Mouse (Mus musculus) stomach, embryonic 14.5 days (tissue): ENCODE results near the gene Melk. TPM values are rescaled to one million over a fixed set of nuclear protein-coding genes. Genes with fewer than 3 reads are reported as not detected.

Experiments used
- ATAC-seq: fragments of 200-750 bp; cut with Nextera tagmentation; 2 replicates; pipeline ENCODE4 v1.8.0; 2017; ENCODE audit warnings: low read depth, moderate TSS enrichment; ENCODE audit not compliant: insufficient number of reproducible peaks, insufficient read depth, low FRiP score
- H3K27ac ChIP-seq: fragments of 300-500 bp; sonication (generic); 2 replicates; pipeline ENCODE4 v1.5.1; 2014; ENCODE audit warnings: mild to moderate bottlenecking, low read length, moderate library complexity, mixed read lengths
- H3K27me3 ChIP-seq: fragments of 300-500 bp; sonication (generic); 2 replicates; pipeline ENCODE4 v1.6.1; 2014; ENCODE audit warnings: low read length, control low read depth, mixed read lengths; ENCODE audit not compliant: control insufficient read depth, insufficient read depth
- H3K36me3 ChIP-seq: fragments of 300-500 bp; sonication (generic); 2 replicates; pipeline ENCODE4 v1.6.1; 2014; ENCODE audit warnings: mild to moderate bottlenecking, control low read depth, low read length, moderate library complexity, mixed read lengths; ENCODE audit not compliant: control insufficient read depth, insufficient read depth
- H3K4me1 ChIP-seq: fragments of 300-500 bp; sonication (generic); 2 replicates; pipeline ENCODE4 v1.6.1; 2014; ENCODE audit warnings: low read length, control low read depth, mixed read lengths; ENCODE audit not compliant: control insufficient read depth, insufficient read depth
- H3K4me2 ChIP-seq: fragments of 300-500 bp; sonication (generic); replicated peaks from 2 replicates; pipeline ENCODE4 v1.6.1; 2014; ENCODE audit warnings: low read depth, low read length, control low read depth
- H3K4me3 ChIP-seq: fragments of 300-500 bp; sonication (generic); 2 replicates; pipeline ENCODE4 v1.5.1; 2014; ENCODE audit warnings: low read depth, low read length, control low read depth
- H3K9ac ChIP-seq: fragments of 300-500 bp; sonication (generic); replicated peaks from 2 replicates; pipeline ENCODE4 v1.6.1; 2014; ENCODE audit warnings: low read depth, mild to moderate bottlenecking, control low read depth, low read length, moderate library complexity, mixed read lengths
- H3K9me3 ChIP-seq: fragments of 300-500 bp; sonication (generic); 2 replicates; pipeline ENCODE4 v1.6.1; 2016; ENCODE audit warnings: low read depth, low read length, control low read depth; ENCODE audit not compliant: control insufficient read depth
- WGBS: fragments of 180-500 bp; shearing (Covaris S2); extraction: QIAGEN DNeasy Blood & Tissue Kit; methylation state at CpG from one replicate; pipeline ENCODE4 v1.1.7; 2014; 5-methylcytosine and 5-hydroxymethylcytosine counted together
- polyA plus RNA-seq: library from polyadenylated mRNA; unstranded; fragments of >200 nt; fragmentation: Nextera tagmentation; extraction: Ambion mirVana; gene quantifications from 2 replicates; pipeline ENCODE4 v1.2.1, GENCODE M21; 2014

Melk gene
- polyA plus RNA-seq, 1 experiment from 2014 or later, result 38.8 TPM

DNA sequence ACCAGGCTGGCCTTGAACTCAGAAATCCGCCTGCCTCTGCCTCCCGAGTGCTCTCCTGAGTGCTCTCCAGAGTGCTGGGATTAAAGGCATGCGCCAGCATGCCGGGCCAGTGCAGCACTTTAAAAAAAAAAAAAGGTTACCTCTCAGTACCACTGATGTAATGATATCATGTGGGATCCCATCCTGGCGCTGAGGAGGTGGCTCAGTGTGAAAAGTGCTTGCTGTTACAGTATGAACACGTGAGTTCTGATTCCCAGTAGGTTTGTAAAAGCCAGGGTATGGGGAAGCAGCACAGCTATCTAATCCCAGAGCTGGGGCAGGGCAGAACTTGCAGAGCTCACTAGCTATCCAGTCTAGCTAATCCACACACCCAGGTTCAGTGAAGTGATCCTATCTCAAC is 33.2 kb upstream of the Melk start:
- WGBS, result 83% methylated on average over 6 of the region's 6 CpGs
- no peaks in the 10 kb centered on the region for H3K9me3 ChIP-seq
- no peak overlapping the region for H3K4me2 ChIP-seq
- H3K9ac ChIP-seq, result no peak overlapping the region
- H3K27ac ChIP-seq, result no peak overlapping the region
- H3K4me1 ChIP-seq, result no peaks in the 10 kb centered on the region
- no peaks in the 10 kb centered on the region for H3K36me3 ChIP-seq
- H3K27me3 ChIP-seq, result no peaks in the 10 kb centered on the region
- no peak overlapping the region for H3K4me3 ChIP-seq
- no peak for ATAC-seq

DNA sequence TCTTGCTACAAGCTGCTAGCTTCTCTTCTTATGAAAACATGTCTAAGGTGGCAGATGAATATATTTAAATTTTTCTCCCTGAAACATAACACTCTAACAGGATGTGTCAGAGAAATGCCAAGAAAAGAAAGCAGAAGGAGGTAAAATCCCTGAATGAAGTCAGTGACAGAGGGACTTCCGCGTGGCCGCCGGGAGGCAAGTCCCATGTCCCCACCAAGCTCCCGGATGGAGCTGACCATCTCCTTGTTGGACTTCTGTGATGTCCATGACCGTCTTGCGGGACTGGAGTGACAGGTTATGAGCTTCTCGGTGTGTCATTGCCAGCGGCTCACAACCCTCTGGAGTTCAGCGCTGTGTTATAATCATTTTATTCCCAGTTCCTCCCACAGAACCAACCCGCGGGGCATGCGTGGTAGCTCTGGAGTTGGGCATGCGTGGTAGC is 31.3 kb upstream of the Melk start:
- H3K4me2 ChIP-seq, result no peak overlapping the region
- no peaks in the 10 kb centered on the region for H3K9me3 ChIP-seq
- H3K9ac ChIP-seq, result no peak overlapping the region
- H3K27me3 ChIP-seq, result no peaks in the 10 kb centered on the region
- H3K27ac ChIP-seq, result no peak overlapping the region
- no peaks in the 10 kb centered on the region for H3K36me3 ChIP-seq
- H3K4me1 ChIP-seq, result no peaks in the 10 kb centered on the region
- H3K4me3 ChIP-seq, result no peak overlapping the region
- no peak for ATAC-seq
- 95% methylated on average over 14 of the region's 14 CpGs for WGBS

DNA sequence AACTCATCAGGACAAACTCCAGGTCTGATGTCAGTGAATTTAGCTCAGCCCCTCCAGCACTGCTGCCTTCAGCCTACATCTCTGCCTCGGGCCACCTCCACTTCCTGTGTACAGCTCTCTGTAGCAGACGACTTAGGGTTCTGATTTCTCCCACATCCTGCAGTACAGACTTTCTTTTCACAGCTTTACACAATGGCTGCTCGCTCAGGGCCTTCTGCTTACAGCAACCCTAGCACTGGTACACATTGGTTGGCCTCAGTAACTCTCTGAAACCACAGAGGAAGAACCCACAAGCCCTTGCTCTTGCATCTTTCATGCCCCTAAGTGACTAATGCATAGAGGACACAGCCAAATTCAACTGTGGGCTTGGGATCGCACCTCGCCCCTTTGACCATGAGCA is 29.5 kb upstream of the Melk start:
- Histone ChIP-seq H3K4me1 (no peaks in the 10 kb centered on the region), H3K4me2 (no peak overlapping the region), H3K27ac (no peak overlapping the region), H3K9ac (no peak overlapping the region), H3K27me3 (no peaks in the 10 kb centered on the region), H3K36me3 (no peaks in the 10 kb centered on the region), H3K9me3 (no peaks in the 10 kb centered on the region), H3K4me3 (no peak overlapping the region)
- 63% methylated on average over 5 of the region's 5 CpGs for WGBS
- ATAC-seq, result no peak

DNA sequence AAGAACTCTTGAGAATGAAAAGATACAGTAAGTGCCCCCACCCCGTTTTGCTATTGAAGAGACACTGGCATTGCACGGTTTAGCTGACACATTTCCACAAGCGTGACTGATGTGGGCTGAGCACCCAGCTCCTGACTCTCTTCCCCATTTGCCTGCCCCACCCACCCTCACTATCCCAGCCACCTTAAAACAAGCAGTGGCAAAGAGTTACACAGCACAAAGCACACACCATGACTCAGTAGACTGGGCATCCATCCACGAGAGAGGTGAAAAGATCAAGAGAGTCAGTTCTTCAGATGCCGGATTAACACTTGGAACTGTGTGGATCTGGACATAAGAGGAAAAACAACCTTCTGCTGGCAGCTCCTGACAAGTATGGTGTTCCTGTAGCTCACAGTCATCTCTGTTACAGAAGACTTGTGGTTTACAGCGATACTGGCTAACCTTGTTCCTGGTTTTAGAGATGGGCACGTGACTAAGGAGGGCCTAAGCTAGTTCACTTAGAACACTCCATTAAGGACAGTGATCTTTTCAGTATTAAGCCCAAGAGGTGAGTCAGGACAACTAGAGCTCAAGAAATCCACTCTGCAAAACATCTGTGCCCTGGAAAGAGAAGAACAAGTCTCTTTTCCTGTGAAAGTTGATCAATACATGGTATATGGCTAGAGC is 18.9 kb upstream of the Melk start:
- WGBS, result 74% methylated on average over 7 of the region's 7 CpGs

DNA sequence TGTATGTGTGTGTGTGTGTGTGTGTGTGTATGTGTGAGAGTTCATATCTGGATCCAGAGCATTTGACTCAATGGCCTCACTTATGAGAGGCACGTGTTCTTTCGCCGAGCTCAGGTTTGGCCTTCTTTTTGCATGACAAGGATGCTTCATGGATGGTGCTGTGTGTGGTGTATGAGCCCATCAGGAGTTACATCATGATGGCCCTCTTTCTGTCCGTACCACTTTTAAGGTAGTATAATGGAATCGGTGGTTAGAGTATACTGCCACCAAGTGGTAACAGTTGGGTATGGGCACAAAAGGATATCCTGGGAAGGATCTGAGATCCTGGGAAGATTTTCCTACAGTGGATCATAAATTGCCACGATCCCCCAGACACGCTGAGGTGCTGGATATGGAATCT is 8.1 kb upstream of the Melk start:
- H3K9ac ChIP-seq, result no peak overlapping the region

More for the DNA sequence above, 18.9 kb upstream of the Melk start:
- no peak overlapping the region for H3K4me3 ChIP-seq
- H3K9me3 ChIP-seq, result no peaks in the 10 kb centered on the region
- no peaks in the 10 kb centered on the region for H3K36me3 ChIP-seq
- no peak overlapping the region for H3K27ac ChIP-seq
- H3K4me1 ChIP-seq, result no peaks in the 10 kb centered on the region
- no peak overlapping the region for H3K4me2 ChIP-seq
- no peak for ATAC-seq
- no peaks in the 10 kb centered on the region for H3K27me3 ChIP-seq
- H3K9ac ChIP-seq, result no peak overlapping the region

DNA sequence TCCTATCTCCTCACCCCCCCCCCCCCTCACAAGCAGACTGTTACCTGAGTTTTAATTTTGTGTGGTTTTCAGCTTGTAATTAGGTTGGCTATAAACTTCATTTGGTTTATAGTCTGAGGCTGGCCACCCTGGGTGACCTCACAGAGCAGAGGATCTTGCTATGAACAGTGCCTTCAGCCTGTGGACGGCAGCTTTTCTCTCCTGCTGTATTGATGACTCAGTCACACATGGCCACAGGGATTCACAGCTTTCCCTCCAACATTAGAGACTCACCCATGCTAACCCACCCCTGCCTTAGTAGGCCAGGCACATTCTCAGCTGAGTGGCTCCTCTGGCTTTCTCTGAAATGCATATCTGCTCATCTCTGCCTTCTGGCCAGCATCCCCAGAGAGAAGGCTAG is 4.8 kb upstream of the Melk start:
- Histone ChIP-seq H3K4me1 (no peaks in the 10 kb centered on the region), H3K9me3 (no peaks in the 10 kb centered on the region), H3K9ac (no peak overlapping the region), H3K27me3 (no peaks in the 10 kb centered on the region), H3K27ac (no peak overlapping the region), H3K4me2 (no peak overlapping the region), H3K4me3 (no peak overlapping the region), H3K36me3 (no peaks in the 10 kb centered on the region)
- no peak for ATAC-seq
- WGBS, result 50% methylated on average over 1 of the region's 1 CpGs

More for the DNA sequence above, 8.1 kb upstream of the Melk start:
- no peaks in the 10 kb centered on the region for H3K9me3 ChIP-seq
- no peak overlapping the region for H3K4me3 ChIP-seq
- 9% methylated on average over 7 of the region's 7 CpGs for WGBS
- H3K4me1 ChIP-seq, result no peaks in the 10 kb centered on the region
- H3K27ac ChIP-seq, result no peak overlapping the region
- H3K36me3 ChIP-seq, result no peaks in the 10 kb centered on the region
- no peak for ATAC-seq
- no peaks in the 10 kb centered on the region for H3K27me3 ChIP-seq
- no peak overlapping the region for H3K4me2 ChIP-seq

DNA sequence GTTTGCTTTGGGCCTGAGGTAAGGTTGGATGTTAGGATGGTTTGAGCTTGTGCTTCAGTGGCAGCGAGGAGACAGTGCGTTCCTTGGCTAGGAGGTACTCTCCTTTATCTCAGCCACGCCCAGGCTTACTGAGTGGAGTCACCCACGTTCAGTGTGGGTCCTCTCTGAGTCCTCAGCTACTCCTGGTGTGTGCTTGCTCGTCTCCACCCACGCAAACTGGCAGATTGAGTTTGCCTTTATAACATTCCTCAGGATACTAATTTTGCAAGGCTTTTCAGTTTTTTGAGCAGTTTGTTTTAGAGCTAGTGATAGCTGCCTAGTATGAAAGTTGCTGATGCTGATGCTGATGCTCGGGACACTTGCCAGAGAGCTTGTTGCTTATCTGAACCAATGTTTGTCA is 5.9 kb downstream of the Melk start:
- Histone ChIP-seq H3K27ac (no peak overlapping the region), H3K27me3 (no peaks in the 10 kb centered on the region), H3K36me3 (peaks cover 26% of the 10 kb centered on the region), H3K9ac (no peak overlapping the region), H3K9me3 (no peaks in the 10 kb centered on the region), H3K4me1 (peaks cover 6% of the 10 kb centered on the region), H3K4me2 (no peak overlapping the region), H3K4me3 (no peak overlapping the region)
- ATAC-seq, result no peak
- 91% methylated on average over 7 of the region's 7 CpGs for WGBS

DNA sequence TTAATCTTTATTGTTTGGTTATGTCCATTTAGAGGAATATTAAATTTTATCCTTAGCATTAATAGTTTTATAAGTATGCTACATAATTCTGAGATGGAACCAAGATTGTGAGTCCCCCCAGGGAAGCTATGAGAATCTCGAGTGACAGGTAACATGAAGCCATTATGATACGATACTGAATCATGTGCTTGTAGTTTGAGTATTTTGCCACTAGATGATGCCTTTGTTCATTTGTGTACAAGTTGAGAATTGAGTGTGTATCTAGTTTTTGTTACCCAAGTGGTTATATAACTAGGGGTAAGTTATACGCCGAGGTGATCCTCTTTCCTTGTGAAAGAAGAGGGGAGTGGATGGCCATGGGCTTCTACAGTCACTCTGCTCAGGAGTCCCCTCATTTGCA is 9.8 kb downstream of the Melk start:
- Histone ChIP-seq H3K4me1 (no peaks in the 10 kb centered on the region), H3K4me2 (no peak overlapping the region), H3K27ac (no peak overlapping the region), H3K9ac (no peak overlapping the region), H3K9me3 (no peaks in the 10 kb centered on the region), H3K27me3 (no peaks in the 10 kb centered on the region), H3K36me3 (peaks cover 33% of the 10 kb centered on the region), H3K4me3 (no peak overlapping the region)
- no peak for ATAC-seq
- 83% methylated on average over 4 of the region's 4 CpGs for WGBS

DNA sequence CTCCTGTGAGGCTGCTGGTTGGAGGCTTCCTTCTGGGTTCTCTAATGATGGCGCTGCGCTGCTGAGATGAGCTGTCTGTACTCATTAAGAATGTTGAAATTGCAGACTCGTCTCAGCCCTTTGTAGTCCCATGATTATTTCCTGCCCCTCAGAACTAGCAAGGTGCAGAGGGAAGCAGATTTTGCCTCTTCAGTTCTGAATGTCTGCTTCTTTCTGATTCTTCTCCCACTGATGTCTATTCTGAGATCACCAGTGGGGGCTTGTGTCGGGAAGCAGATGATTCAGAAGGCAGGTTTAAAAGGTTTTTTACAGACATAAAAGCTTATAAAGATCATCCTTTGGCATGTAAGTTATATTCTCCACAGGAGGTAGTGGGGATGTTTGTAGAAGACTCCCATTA is 10.2 kb downstream of the Melk start:
- Histone ChIP-seq H3K36me3 (peaks cover 33% of the 10 kb centered on the region), H3K4me2 (no peak overlapping the region), H3K4me1 (no peaks in the 10 kb centered on the region), H3K9ac (no peak overlapping the region), H3K9me3 (no peaks in the 10 kb centered on the region), H3K27me3 (no peaks in the 10 kb centered on the region), H3K27ac (no peak overlapping the region), H3K4me3 (no peak overlapping the region)
- ATAC-seq, result no peak
- WGBS, result 95% methylated on average over 4 of the region's 4 CpGs
